Mouse (Mus musculus) lung, postnatal 10 days (tissue): Measurements from ENCODE around the gene C1qtnf7.

Experiments
- DNase-seq: peaks from one replicate; pipeline ENCODE4 v3.0.0; 2021

Gene C1qtnf7

DNA sequence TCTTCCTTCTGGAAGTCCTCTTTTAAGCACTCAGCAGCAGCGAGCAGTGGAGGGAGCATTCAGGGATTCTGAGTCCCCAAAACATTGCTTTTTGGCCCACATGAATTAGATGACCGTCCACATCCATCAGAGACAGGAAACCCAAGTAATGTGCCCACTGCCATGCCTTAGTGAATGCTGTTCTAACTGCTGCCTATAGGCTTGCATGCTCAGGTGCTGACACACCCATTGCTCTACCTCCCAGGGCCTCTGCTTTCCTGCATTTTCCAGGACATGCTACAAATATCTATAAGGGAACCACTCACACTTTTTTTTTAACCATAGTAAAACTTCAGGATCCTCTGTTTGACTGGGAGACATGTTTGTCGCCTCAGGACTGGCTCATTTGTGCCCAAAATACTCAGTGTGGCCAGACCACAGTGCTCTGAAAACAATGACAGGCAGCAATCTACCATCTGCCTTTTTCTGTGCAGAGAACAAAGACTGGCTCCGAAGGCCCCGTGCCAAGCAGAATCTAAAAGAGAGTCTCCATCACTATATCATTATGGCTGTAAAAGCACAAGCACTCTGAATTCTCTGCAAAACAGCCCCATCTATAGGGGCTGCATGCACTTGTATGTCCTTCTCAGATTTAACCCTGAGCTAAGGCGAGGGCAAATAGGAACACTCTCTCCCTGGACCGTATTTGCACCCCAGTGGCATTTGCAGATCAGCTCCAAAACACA lies 106.4 kb downstream of the C1qtnf7 start:
- no peak for DNase-seq

DNA sequence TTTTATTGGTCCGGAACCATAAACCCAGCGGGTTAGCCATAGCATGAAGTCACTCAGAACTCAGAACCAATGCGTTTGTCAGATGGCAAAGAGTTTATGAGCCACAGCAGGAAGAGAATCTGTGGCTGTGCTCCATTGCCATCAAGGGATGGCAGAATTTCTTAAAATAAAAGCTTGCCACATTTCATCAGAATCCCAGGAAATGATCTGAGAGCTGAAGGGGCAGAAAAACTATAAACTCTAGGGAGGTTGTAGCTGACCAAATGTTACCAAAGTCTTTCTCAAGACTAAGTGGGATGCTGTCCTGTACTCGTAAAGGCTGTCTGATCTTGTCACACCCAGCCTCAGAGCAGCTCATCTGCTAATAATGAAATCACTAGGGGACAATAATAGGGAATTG lies 110.1 kb downstream of the C1qtnf7 start:
- DNase-seq = no peak

DNA sequence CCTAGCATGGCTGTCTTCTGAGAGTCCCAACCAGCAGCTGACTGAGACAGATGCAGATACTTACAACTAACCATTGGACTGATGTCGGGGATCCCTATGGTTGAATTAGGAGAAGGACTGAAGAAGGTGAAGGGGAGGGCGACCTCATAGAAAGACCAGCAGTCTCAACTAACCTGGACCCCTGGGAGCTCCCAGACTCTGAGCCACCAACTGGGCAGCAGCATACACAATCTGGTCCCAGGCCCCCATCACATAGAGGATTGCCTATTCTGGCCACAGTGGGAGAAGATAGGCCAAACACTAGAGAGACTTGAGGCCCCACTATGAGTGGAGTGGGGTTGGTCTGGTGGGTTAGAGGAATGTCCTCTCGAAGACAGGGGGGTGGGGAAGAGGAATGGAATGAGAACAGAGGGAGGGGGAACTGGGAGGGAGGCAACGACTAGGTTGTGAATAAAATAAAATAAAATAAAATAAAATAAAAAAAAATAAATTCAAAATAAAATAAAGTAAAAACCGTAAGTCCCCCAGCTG lies 118.8 kb downstream of the C1qtnf7 start:
- DNase-seq = no peak

DNA sequence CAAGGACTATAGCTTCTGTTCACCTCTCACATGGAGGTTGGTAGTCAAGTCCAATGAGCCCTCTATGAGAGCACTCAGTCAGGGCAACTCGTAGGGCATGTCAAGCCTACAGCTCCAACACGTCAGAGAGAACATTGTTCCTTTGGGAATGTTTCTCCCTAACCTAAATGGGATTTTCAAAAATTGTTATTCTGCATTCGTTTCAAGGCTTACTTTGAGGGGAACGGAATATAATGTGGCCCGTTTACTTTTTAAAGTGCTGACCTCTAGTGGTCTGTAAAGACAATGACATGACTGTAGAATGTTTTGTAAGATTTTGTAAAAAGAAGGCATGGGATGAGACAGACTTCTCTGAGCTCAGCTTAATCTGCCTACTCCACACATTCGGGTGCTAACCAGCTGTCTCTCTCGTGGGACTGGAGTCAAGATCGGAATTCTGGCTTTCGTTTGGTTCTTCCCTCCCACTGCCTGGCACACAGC lies 119.3 kb downstream of the C1qtnf7 start:
- peak; percentile 48 for DNase-seq

DNA sequence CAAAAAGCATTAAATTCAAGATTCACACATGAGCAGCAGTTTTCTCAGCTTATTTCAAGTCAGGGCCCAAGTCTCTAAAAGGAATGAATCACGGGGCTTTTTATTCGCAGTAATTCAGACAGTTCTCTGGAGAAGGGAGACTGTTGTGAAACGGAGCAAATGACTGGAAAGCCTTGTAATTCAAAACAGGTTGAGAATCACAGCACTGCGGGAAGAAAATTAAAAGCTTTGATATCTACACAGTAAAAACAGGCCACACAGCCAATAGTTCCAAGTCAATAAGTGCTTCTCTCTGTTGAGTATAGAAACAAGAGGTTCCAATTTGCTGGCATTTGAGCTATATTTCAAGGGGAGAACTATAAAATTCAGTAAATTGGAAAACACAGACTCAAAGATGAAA lies 129.7 kb downstream of the C1qtnf7 start:
- DNase-seq = no peak

DNA sequence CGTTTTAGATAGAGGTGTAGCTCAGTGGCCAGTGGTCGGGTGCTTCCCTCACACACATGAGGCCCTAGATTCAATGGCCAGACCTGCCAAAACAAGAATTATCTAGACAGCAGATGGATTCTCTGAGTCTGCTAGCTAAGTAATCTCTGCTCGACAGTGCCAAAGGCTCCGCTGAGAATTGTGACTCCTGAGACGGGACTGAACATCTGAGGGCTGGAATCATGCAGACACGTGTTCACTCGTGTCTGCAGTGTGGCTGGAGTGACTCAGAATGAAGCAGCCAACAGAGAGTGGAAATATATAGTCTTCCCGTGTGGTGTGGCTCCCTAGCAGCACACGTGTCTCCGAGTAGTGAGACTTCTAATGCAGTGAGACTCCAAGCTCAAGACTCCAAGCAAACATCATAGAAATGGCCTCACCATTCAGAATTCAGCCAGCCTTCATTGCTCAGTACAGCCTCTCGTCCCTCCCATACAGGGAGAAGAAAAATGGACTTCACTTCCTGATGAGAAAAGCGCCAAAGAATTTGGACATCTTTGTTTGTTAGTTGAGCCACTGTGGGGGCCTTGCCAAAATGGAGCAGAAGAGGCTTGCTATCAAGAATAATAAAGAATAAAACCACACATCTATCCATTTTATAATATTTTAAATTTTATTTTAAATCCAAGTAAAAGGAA lies 131.9 kb downstream of the C1qtnf7 start:
- peak; percentile 29 for DNase-seq

DNA sequence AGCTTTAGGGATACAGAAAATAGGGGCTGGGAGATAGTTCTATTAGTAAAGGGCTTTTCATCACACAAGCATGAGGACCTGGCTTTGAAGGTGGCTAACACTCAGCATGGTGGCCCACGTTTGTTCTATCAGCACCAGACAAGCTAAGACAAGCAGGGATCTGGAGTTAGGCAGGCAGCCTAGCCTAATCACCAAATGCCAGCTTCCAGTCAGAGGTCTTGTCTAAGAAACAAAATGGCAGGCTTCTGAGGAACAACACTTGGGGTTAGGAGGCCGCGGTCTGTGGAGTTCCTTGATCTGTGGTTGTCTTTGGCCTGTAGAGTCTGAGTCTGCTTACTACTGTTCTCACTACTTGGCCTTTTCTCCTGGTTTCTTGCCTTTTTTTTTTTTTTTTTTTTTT lies 146.2 kb downstream of the C1qtnf7 start:
- DNase-seq = no peak

DNA sequence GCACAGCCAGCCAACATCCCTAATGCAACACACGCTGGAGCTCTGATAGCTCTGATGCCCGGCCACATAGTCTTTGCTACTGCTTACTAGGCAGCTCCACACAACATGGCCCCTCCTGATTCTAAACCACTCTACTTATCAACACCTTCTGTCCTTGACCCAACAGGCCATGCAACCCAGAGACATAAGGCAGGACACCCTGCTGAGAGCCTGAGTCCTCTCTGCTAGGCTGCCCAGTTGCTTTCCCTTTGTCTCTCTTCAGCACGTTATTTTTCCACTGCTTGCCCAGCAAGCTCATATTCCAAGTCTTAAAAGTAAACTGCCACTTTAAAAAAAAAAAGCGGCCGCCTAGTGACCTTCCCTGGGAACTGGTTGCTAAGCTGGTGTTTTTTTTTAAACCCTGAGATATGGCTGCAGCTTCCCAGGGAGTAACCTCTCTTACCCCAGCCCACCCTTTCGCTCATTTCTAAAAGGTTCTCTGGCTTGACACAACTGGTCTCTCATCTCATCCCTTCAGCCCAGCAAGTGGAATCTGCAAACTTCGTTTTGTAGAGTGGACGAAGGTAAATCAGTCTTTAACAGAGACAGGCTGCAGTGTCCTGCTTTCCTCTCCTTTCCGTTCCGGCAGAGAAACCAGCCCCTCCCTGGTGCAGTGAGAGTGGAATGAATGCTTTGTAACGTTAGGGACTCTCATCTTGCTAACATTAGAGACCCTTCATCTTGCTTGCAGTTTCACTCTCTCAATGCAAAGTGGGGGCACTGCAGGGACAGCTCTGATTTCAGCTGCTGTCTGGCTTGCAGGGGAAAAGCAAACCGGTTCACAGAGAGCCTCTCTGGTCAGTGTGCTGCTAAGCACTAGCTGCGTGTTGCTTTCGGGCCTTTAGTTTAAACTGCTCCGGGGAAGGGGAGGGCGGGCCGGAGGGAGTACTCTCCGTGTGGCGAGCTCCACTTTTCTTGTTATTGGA lies 146.9 kb downstream of the C1qtnf7 start, which contains the start of gene Cc2d2a:
Cc2d2a (plus strand) TSS at position 350 of the 965 bp plus-strand sequence.
- DNase-seq = peak; percentile 56

DNA sequence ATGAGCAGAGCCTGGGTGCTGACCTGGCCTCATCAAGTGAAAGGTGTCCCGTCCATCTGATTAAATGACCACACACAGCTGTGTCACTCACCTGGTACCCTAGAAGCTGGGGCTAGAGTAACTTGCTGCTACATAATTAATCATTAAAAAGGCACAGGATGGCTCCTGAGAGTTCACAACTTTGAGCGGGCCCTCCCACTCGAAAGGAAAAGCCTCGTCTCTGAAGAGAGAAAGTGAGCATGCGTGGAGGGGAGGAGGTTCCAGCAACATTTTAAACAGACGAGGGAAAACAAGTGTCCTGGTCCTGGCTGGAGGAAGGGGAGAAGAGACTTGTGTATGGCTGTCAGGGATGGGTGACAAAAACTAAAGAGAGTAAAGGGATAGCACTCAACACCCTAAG lies 148.2 kb downstream of the C1qtnf7 start:
- DNase-seq = peak; percentile 13

DNA sequence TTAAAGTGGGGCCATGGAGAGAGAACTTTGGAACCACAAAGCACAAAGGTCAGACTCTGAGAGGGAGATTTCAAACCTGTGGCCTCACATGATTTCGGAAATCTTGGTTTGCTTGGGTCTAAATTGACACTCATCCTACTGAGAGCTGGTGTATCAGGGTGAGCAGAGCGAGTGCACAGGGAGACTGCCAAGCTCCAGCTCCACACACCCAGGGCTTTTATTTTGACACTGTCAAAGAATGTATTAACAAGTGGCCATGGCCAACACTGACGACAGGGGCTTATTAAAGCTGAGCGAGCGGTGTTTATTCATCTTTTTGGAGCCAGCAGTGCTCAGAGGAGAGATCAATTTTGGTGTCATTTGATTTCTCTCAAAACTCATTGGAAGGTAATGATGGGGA lies 149.8 kb downstream of the C1qtnf7 start:
- peak; percentile 69 for DNase-seq
